Mouse (Mus musculus) erythroblast, embryonic 14.5 days (primary cell): ENCODE measurements at regions not wholly inside any gene's neighbourhood (a gene's known extent, or its start where the extent isn't known, plus 50 kb on each side); places are given as distances from the start of the nearest gene placed in this dataset.

ENCODE experiments used
- GATA1 ChIP-seq: IDR thresholded peaks from 2 replicates; pipeline ENCODE4 v1.6.1; 2012; ENCODE audit warnings: low read length, inconsistent platforms, mixed read lengths
- TAL1 ChIP-seq: IDR thresholded peaks from 3 replicates; pipeline ENCODE4 v1.6.1; 2012; ENCODE audit warnings: low read length, inconsistent platforms, mixed read lengths

- TF ChIP-seq GATA1, result no peak
- no peak for TF ChIP-seq TAL1
Measured at GRCm38 (mm10) chr13:99128284-99128691, 56.3 kb upstream of the Zfp366 start.
